Mouse (Mus musculus): ENCODE data around the gene Tmem179.

The Tmem179 gene

DNA sequence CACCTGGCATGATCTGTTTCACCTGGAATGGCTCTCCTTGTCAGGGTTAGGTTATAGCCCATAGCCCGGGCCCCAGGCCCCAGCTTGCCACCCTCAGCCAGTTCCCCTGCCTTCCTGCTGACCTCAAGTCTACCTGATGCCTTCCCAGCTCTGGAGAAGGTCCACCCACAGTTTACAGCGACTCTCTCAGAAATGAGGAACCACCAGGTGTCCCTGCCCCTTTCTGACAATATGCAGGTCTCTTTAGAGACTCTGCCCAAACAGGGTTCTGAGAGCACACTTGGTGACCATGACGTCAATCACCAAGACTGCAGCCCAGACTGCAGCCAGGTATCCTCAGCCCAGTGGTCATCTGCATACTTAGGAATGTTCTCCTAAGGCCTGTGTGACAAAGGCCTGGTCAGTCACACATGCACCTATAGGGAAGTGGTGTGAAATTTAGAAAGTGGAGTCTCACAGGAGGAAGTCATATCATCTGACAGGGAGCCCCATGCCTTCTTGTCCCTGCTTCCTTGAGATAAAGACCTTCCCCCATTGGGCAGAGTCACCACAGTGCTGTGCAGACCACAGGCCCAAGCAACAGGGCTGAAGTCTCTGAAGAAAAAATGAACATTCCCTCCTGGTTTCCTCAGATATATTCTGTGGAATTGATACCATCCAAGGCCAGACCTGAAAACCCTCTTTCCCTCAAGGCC lies 52.6 kb downstream of the Tmem179 start:
- DNase-seq (ENCODE audit: low spot score), result no peak

DNA sequence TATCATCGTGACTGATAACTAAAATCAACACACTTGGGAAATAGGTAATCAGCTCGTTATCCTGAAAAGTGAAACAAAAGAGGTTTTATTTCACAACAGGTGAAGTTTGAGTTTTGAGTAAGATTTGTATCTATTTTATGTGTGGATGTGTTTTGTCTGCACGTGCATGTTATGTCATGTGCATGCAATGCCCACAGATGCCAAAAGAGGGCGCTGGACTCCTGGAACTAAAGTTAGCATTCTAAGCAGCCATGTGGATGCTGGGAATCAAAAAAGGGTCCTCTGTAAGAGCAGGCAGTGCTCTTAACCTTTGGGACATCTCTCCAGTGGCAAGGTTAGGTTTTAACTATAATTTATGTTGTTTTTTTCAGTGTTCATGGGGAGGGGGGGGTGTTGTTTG lies 53.3 kb downstream of the Tmem179 start:
- DNase-seq (ENCODE audit: low spot score), result no peak

- no peak for DNase-seq (ENCODE audit: low spot score)
These were observed 54.1 kb downstream of the Tmem179 start for GRCm38 (mm10) chr12:112462423-112462822.

DNA sequence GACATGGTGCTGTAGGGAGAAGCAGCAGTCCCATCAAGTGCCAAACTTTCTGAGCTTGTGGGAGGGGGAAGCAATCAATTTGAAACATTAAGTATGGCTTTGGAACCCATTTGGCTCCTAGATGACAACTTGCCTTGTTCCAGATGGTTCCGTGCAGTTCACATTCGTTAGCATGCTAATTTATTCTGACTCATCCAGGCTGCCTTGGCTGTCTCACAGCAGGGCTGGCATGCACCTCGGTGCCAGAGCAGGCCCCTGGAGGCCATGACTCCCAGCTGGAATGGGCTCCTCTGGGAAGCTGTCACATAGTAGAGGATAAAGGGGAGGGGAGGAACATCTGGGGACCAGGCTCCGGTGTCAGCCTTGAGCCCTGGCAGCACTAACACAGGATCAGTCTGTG lies 58.7 kb downstream of the Tmem179 start:
- no peak for DNase-seq (ENCODE audit: low spot score)

GRCm38 (mm10) chr12:112456144-112456713 lies 60.3 kb downstream of the Tmem179 start:
- DNase-seq (ENCODE audit: low spot score), result no peak

DNA sequence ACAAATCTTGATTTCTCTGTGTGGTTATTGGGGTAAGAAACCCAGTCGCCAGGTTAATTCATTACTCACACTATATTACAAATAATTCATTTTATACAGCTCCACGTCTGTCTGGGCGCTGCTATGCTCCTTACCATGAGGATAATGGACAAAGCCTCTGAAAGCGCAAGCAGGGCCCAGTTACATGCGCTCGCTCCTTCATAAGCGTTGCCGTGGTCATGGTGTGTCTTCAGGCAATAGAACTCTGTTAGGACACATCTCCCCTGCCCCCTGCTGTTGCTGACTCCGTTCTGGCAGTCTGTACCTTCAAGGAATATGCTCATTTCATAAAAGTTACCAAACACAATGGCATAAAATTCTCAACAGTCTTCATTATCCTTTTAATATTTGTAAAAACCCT lies 64.7 kb downstream of the Tmem179 start:
- no peak for DNase-seq (ENCODE audit: low spot score)

DNA sequence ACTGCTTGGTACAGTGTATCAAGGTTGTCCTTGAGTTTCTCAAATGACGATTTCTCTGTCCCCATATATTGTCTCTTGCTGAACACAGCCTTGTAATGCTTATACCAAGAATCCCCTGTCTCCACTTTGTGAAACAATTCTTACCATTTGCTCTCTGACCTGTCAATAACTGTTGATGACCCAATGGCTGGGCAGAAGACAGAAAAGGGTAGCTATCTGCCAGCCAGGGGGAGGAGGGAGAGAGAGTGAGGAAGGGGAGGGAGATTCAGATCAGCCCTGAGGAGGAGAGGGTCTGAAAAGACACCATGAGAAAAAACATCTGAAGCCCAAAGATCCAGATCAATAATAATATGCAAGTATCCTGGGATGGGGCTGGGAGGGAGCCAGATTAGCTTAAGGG lies 65.2 kb downstream of the Tmem179 start:
- DNase-seq (ENCODE audit: low spot score), result no peak

GRCm38 (mm10) chr12:112450883-112451282 lies 65.7 kb downstream of the Tmem179 start:
- DNase-seq (ENCODE audit: low spot score), result no peak
